Mouse (Mus musculus) neutrophil, adult 59 days (primary cell): Measurements from ENCODE around the gene Olfr1113. TPM values are rescaled to one million over a fixed set of nuclear protein-coding genes. Genes with fewer than 3 reads are reported as not detected.

ENCODE experiments used
- total RNA-seq, 2 experiments: library from RNA; stranded (reverse); gene quantifications; 1 replicate in 1 of 2; 2 replicates in 1 of 2; pipeline ENCODE4 v1.2.4; 2023

The Olfr1113 gene
- not detected for total RNA-seq

GRCm38 (mm10) chr2:87208670-87209069, at the start of gene Olfr1113:
TSS of gene Olfr1113 (plus strand) at chr2:87208970.

GRCm38 (mm10) chr2:87187498-87187897, 21.3 kb upstream of the Olfr1113 start, which contains the start of gene Olfr1112:
TSS of gene Olfr1112 (plus strand) at chr2:87187798.

GRCm38 (mm10) chr2:87247713-87248112, 38.9 kb downstream of the Olfr1113 start, which contains the start of gene Olfr1115:
TSS of gene Olfr1115 (plus strand) at chr2:87248013.

Other genes starting within 250 kb of the Olfr1113 start
- gene Olfr1099, start 248.3 kb upstream of the Olfr1113 start, total RNA-seq: not detected
- not detected for gene Olfr1100, start 229.0 kb upstream of the Olfr1113 start, total RNA-seq
- gene Olfr1101, start 217.7 kb upstream of the Olfr1113 start, total RNA-seq: not detected
- not detected for gene Olfr1102, start 210.6 kb upstream of the Olfr1113 start, total RNA-seq
- not detected for gene Olfr1104, start 181.9 kb upstream of the Olfr1113 start, total RNA-seq
- not detected for gene Olfr1105, start 172.4 kb upstream of the Olfr1113 start, total RNA-seq
- gene Olfr1106, start 156.7 kb upstream of the Olfr1113 start, total RNA-seq: not detected
- gene Olfr1107, start 133.2 kb upstream of the Olfr1113 start, total RNA-seq: not detected
- gene Olfr1109, start 113.0 kb upstream of the Olfr1113 start, total RNA-seq: not detected
- gene Olfr259, start 94.4 kb upstream of the Olfr1113 start, total RNA-seq: not detected
- gene Olfr1110, start 68.7 kb upstream of the Olfr1113 start, total RNA-seq: not detected
- gene Olfr1111, start 56.3 kb upstream of the Olfr1113 start, total RNA-seq: not detected
- not detected for gene Olfr1112, start 21.2 kb upstream of the Olfr1113 start, total RNA-seq
- gene Olfr1115, start 39.0 kb downstream of the Olfr1113 start, total RNA-seq: not detected
- gene Olfr1116, start 58.6 kb downstream of the Olfr1113 start, total RNA-seq: not detected
- gene Olfr1118, start 98.6 kb downstream of the Olfr1113 start, total RNA-seq: not detected
- gene Olfr1120, start 145.8 kb downstream of the Olfr1113 start, total RNA-seq: not detected
- gene Olfr1121, start 160.9 kb downstream of the Olfr1113 start, total RNA-seq: not detected
- gene Olfr1122, start 176.9 kb downstream of the Olfr1113 start, total RNA-seq: not detected
- not detected for gene Olfr1123, start 207.7 kb downstream of the Olfr1113 start, total RNA-seq
- not detected for gene Olfr1124, start 221.3 kb downstream of the Olfr1113 start, total RNA-seq
- not detected for gene Olfr1126, start 245.0 kb downstream of the Olfr1113 start, total RNA-seq